Mouse (Mus musculus) lung, adult 2 months (tissue): ENCODE measurements around the gene Zfp638.

Source experiments
- CTCF ChIP-seq: fragments of 200-500 bp; IDR thresholded peaks from 2 replicates; pipeline ENCODE4 v1.5.1; 2011; ENCODE audit warnings: mild to moderate bottlenecking, low read length, control low read depth; ENCODE audit not compliant: insufficient read depth
- POLR2A ChIP-seq: fragments of 200-500 bp; IDR thresholded peaks from 2 replicates; pipeline ENCODE4 v1.6.1; 2011; ENCODE audit warnings: low read depth, mild to moderate bottlenecking, control low read depth, low read length, borderline replicate concordance; ENCODE audit errors: extremely low read depth

GRCm38 (mm10) chr6:83906659-83907058 lies 39.8 kb downstream of the Zfp638 start:
- no peak for TF ChIP-seq CTCF
- TF ChIP-seq POLR2A: no peak
